Mouse (Mus musculus): ENCODE data around the gene Stab1. TPM values are rescaled to one million over a fixed set of nuclear protein-coding genes. Genes with fewer than 3 reads are reported as not detected.

The Stab1 gene
- polyA plus RNA-seq, 1 experiment: 25.2 TPM

- no peaks in the 10 kb centered on the region; the same call in 1 of the 2 replicates for H3K4me1 ChIP-seq (ENCODE audit: control insufficient read depth, insufficient read depth, insufficient read length, low read length)
- no peak overlapping the region for H3K27ac ChIP-seq (replicated peaks; ENCODE audit: low read depth, low read length)
- no peak overlapping the region for H3K4me3 ChIP-seq (ENCODE audit: insufficient read depth, low read depth, low read length)
These were observed 34.1 kb downstream of the Stab1 start for GRCm38 (mm10) chr14:31134015-31135000.

DNA sequence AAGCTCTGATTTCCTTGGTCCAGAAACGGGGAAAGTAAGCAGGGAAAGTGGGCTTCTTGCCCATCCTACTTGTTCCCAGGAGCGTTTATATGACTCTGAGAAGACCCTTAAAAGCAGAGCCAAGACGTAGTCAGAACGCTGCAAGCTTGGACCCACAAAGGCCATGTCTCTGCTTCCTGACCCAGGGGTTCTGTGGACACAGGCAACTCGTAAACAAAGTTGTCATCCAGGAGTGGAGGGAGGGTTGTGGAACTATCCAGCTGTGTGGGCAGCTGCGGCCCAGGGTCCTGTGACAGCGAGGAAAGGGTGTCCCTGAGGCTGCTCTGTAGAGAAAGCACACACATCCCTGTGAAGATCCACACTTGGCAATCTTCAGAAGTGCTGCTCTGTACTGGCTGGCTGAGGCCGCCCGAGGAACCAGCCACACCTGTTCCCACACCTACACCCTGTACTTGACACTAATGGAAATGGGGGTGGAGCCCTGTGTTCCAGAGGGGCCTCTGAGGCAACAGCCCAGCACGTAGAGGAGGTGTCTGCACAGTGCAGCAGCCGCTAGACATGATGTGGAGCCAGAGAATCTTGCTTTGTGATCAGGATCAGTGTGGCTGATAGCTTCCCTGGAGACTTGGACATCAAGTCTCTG lies 35.3 kb downstream of the Stab1 start:
- H3K4me3 ChIP-seq (ENCODE audit: insufficient read depth, low read depth, low read length): no peak overlapping the region
- no peak overlapping the region for H3K27ac ChIP-seq (replicated peaks; ENCODE audit: low read depth, low read length)
- no peaks in the 10 kb centered on the region; the same call in 1 of the 2 replicates for H3K4me1 ChIP-seq (ENCODE audit: control insufficient read depth, insufficient read depth, insufficient read length, low read length)

GRCm38 (mm10) chr14:31132491-31132975 lies 35.9 kb downstream of the Stab1 start:
- no peak overlapping the region for H3K4me3 ChIP-seq (ENCODE audit: insufficient read depth, low read depth, low read length)
- H3K4me1 ChIP-seq (ENCODE audit: control insufficient read depth, insufficient read depth, insufficient read length, low read length): no peaks in the 10 kb centered on the region; the same call in 1 of the 2 replicates
- H3K27ac ChIP-seq (replicated peaks; ENCODE audit: low read depth, low read length): no peak overlapping the region

- H3K4me1 ChIP-seq (ENCODE audit: control insufficient read depth, insufficient read depth, insufficient read length, low read length): peaks cover 2% of the 10 kb centered on the region
- no peak overlapping the region for H3K27ac ChIP-seq (replicated peaks; ENCODE audit: low read depth, low read length)
- H3K4me3 ChIP-seq (ENCODE audit: insufficient read depth, low read depth, low read length): no peak overlapping the region
These were observed 36.4 kb downstream of the Stab1 start for GRCm38 (mm10) chr14:31132031-31132430.

DNA sequence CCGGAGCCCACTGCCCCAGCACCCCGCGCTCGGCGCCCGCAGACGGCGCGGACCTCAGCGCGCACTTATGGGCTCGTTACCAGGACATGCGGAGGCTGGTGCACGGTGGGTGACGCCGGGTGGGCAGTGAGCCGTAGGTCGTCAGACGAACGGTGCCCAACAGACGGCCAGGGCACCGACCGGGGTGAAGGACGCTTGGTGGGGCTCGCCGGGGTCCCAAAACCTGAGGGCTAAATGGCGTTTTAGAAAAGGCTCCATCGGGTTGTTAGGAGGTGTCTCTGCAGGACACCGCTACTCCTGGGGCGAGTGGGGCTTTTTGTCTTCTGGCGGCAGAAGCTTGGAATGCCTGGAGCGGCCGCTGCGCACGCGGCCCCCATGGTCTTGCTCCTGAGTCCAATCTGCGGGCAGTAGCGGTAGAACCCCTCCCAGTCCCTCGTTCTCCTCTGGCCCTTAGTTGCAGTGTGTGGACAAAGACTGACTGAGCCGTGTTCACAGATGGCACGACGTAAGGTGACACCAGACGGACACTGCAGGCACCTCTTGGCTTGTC lies 37.1 kb downstream of the Stab1 start:
- H3K27ac ChIP-seq (replicated peaks; ENCODE audit: low read depth, low read length): no peak overlapping the region
- H3K4me1 ChIP-seq (ENCODE audit: control insufficient read depth, insufficient read depth, insufficient read length, low read length): peaks cover 5% of the 10 kb centered on the region
- peak overlapping the region; percentile 59 for H3K4me3 ChIP-seq (ENCODE audit: insufficient read depth, low read depth, low read length)

- no peak within 1 kb of the TSS for H3K27ac ChIP-seq (replicated peaks; ENCODE audit: low read depth, low read length)
- peak within 1 kb of the TSS; percentile 65 for H3K4me3 ChIP-seq (ENCODE audit: insufficient read depth, low read depth, low read length)
- H3K4me1 ChIP-seq (ENCODE audit: control insufficient read depth, insufficient read depth, insufficient read length, low read length): peaks cover 8% of the 10 kb centered on the region
These were observed 37.9 kb downstream of the Stab1 start, which contains the start of gene Nt5dc2 for GRCm38 (mm10) chr14:31130236-31131220. TSS of gene Nt5dc2 (plus strand) at chr14:31131053.

DNA sequence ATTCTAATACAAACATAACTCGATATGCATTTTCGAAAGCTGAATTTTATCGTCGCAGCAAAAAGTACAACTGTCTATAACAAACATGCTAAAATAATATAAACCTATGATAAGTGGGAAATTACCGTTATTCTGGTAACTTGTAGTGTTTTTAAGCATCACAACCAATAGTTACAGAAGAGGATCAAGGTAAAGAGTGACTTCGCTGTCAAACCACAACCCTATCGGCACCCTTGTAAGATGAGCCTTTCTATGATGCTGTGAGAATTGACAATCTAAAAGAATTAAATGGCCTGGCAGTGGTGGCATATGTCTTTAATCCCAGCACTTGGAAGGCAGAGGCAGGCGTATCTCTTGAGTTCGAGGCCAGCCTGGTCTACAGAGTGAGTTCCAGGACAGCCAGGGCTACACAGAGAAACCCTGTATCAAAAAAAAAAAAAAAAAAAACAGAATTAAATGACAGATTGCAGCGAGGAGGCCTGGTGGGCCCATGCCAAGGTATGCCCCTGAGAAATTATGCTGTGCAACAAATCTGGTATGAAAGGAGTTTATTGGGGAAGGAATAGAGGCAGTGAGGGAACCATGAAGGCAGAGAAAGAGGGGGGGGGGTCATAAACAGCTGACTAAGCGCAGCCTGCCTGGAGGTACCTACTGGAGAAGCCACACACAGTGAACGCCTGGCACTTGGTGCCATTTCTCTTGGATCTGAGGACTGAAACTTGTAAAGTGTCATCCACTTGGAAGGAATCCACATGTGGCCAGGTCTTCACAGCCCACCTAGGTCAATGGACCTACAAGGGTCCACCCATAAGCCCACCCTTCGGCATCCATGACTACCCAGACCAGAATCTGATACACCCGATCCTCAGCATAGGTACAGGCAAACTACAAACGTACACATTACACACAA lies 38.9 kb downstream of the Stab1 start:
- peaks cover 13% of the 10 kb centered on the region for H3K4me1 ChIP-seq (ENCODE audit: control insufficient read depth, insufficient read depth, insufficient read length, low read length)
- peak overlapping the region; percentile 57 for H3K4me3 ChIP-seq (ENCODE audit: insufficient read depth, low read depth, low read length)
- H3K27ac ChIP-seq (replicated peaks; ENCODE audit: low read depth, low read length): no peak overlapping the region

GRCm38 (mm10) chr14:31128826-31129219 lies 39.6 kb downstream of the Stab1 start, which contains the start of gene Smim4:
TSS of gene Smim4 (minus strand) at chr14:31128956.
- peak within 1 kb of the TSS; percentile 88 for H3K4me3 ChIP-seq (ENCODE audit: insufficient read depth, low read depth, low read length)
- peaks cover 13% of the 10 kb centered on the region for H3K4me1 ChIP-seq (ENCODE audit: control insufficient read depth, insufficient read depth, insufficient read length, low read length)
- H3K27ac ChIP-seq (replicated peaks; ENCODE audit: low read depth, low read length): peak within 1 kb of the TSS; percentile 80

DNA sequence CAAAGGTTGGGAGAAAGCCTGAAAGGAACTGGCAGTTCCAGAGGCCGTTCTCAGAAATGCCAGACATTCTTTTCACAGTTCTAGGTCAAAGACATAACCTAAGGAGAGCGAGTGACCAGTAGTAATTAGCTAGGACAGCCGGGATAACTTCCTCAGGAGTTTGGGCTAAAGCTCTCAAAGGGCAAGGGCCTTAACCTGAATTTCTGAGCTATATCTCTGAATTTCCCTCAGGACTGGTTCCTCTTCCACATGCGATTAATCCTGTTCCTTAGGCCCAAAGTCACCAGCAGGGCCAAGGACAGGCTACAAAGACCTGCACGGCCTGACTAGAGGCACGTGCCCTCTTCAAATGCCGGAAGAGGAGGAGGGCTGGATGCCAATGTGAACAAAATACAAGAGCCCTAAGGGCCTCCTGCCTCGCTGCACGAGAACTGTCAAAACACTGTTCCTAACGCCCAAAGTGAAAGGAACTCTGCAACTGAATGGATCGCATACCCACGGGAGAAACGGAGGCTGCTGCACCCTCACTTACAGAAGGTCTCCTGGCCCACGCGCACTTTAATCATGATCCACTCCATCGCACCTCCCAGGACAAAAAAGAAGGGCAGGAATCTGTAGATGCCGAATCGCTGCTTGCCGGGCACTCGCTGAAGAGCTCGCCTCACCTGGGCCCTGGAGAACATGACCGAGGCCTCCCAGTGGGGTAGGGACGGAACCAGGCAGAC lies 40.2 kb downstream of the Stab1 start:
- H3K27ac ChIP-seq (replicated peaks; ENCODE audit: low read depth, low read length): peak overlapping the region; percentile 80
- H3K4me3 ChIP-seq (ENCODE audit: insufficient read depth, low read depth, low read length): peak overlapping the region; percentile 88
- H3K4me1 ChIP-seq (ENCODE audit: control insufficient read depth, insufficient read depth, insufficient read length, low read length): peaks cover 13% of the 10 kb centered on the region

- no peak overlapping the region for H3K27ac ChIP-seq (replicated peaks; ENCODE audit: low read depth, low read length)
- H3K4me3 ChIP-seq (ENCODE audit: insufficient read depth, low read depth, low read length): no peak overlapping the region
- H3K4me1 ChIP-seq (ENCODE audit: control insufficient read depth, insufficient read depth, insufficient read length, low read length): peaks cover 13% of the 10 kb centered on the region
These were observed 41.6 kb downstream of the Stab1 start for GRCm38 (mm10) chr14:31126826-31127225.

DNA sequence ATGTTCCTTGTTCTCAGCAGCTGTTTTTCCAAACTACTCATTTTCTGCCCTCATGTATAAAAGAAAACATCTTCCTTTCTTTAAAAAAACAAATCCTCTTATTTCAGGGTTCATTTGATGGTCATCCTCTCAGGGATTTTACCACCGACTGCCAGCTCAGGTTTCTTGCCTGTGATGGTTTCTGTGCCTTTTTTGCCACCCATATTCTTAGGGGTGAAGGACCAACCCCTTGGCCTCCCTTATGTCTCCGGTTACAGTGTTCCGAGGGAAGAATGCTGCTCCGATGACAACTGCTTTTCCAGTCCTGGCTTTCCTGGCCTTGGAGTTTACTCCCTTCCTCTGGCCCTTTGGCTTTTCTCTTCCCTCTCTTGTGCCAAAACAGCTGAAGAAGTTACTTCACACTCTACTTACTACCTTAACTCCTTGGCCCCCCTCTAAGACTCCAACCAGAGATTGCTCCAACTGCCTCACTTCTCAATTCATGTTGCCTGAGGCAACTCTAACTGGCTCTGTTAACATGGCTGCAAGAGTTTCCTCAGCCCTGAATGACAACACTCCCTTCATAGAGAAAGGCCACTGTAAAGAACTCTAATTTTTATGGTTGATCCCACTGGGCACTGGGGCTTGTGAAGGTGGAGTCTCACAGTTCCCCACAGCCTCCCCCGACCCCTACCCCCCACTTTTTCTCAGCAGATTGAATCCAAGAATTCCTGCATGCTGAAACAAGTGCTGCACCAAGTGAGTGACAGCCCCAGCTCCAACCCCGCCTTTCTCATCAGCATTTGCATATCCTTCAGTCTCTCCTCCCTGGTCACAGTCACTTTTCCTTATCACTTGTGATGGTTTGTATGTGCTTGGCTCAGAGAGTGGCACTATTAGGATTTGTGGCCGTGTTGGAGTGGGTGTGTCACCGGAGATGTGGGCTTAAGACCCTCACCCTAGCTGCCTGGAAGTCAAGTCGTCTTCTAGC lies 43.0 kb downstream of the Stab1 start:
- Histone ChIP-seq H3K27ac (replicated peaks; ENCODE audit: low read depth, low read length) (0 out of 2 replicates have a peak overlapping the region, but pooled peaks have one; percentile 36), H3K4me3 (ENCODE audit: insufficient read depth, low read depth, low read length) (no peak overlapping the region), H3K4me1 (ENCODE audit: control insufficient read depth, insufficient read depth, insufficient read length, low read length) (peaks cover 13% of the 10 kb centered on the region)

DNA sequence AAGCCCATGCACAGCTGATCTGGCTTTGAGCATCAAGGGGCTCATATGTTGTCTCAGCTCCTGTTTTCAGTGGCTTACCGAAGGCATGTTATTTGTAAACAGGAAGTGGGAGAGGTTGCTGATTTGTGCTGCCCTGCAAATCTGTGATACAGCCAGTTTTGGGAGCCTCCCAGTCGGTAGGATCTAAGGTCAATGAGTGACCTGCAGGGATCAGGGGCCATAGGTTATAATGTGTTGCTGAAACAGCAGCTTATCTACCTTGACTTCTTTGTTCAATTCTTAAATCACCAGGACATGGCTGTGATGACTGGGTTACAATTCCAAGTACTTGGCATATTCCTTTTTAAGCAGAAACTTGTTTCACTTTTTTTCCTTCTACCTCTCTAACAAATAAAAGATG lies 52.9 kb downstream of the Stab1 start:
- Histone ChIP-seq H3K4me3 (ENCODE audit: insufficient read depth, low read depth, low read length) (no peak overlapping the region), H3K27ac (replicated peaks; ENCODE audit: low read depth, low read length) (no peak overlapping the region), H3K4me1 (ENCODE audit: control insufficient read depth, insufficient read depth, insufficient read length, low read length) (no peaks in the 10 kb centered on the region)
